In the genomic region with DNA sequence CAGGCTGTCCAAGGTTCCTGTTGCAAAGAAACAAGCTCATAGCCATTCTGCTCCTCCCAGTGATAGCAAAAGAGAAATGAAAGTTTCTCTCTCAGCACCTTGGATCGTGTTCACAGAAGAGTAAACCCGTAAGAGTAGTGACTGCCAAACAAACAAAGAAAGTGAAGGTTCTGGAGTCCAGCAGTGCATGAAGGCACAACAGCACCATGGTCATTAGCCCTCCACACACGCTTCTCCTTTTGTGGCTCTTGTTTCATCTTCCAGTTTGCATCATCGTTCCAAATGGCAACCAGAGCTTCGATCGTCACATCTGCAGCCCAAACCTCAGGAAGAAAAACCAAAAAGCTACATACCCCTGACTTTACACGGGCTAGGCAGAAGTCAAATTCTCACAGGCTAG, we compare ENCODE assay signal across 14 mouse cellular contexts.
DNase-seq lines count a peak whose midpoint lies in the region; ATAC-seq lines count a peak whose summit lies in the region.
"Had no signal": no experiment of that assay in that cellular context is flagged by ENCODE, and none has a peak within 500 bp of the region (broad histone marks: within the 10 kb centered on the region; RNA-seq: fewer than 3 reads in every experiment).

No protein-coding gene starts in this region.

- no peak overlapping the region for H3K9ac ChIP-seq in embryonic facial prominence, embryonic 14.5 days (ENCODE audit: low read depth, low read length)
- H3K9ac ChIP-seq: lung, embryonic 15.5 days; stomach, embryonic 15.5 days had no signal

- peaks cover 11% of the 10 kb centered on the region; the same call in 1 of the 2 replicates for H3K4me1 ChIP-seq in embryonic facial prominence, embryonic 14.5 days (ENCODE audit: control insufficient read depth, insufficient read depth, low read length)
- H3K4me1 ChIP-seq: stomach, embryonic 15.5 days had no signal

- H3K4me2 ChIP-seq in embryonic facial prominence, embryonic 14.5 days (ENCODE audit: low read depth, low read length) = peak overlapping the region; percentile 35
- H3K4me2 ChIP-seq: lung, embryonic 15.5 days; stomach, embryonic 15.5 days had no signal

- no peak overlapping the region for H3K27ac ChIP-seq in embryonic facial prominence, embryonic 14.5 days (replicated peaks; ENCODE audit: low read depth, low read length)
- H3K27ac ChIP-seq: lung, embryonic 15.5 days; stomach, embryonic 15.5 days had no signal

- DNase-seq in heart, adult 18-20 months = peak; percentile 5 to 7
- DNase-seq in heart, postnatal 4 days = no peak
- DNase-seq in spleen, adult 18-20 months = peak; percentile 7 to 30
- DNase-seq in spleen, postnatal 4 days (ENCODE audit: low spot score in 2 of 2) = no peak
- DNase-seq in embryonic facial prominence, embryonic 14.5 days (ENCODE audit: low spot score) = no peak
- DNase-seq in frontal cortex, postnatal 10 days (ENCODE audit: low spot score in 2 of 2) = no peak
- DNase-seq in left cerebral cortex, postnatal 36 days (ENCODE audit: low spot score in 2 of 2) = no peak
- DNase-seq: cerebellum, postnatal 36 days; heart, postnatal 10 days; kidney, adult 18-20 months; left cerebral cortex, postnatal 4 days had no signal

- no peaks in the 10 kb centered on the region for H3K27me3 ChIP-seq in embryonic facial prominence, embryonic 14.5 days (replicated peaks; ENCODE audit: control insufficient read depth, insufficient read depth, low read length)
- H3K27me3 ChIP-seq: lung, embryonic 15.5 days; stomach, embryonic 15.5 days had no signal

- intact Hi-C loops in left cerebral cortex, postnatal 36 days (cut with DNase I) = no loop called here

- no peaks in the 10 kb centered on the region for H3K36me3 ChIP-seq in embryonic facial prominence, embryonic 14.5 days (ENCODE audit: control insufficient read depth, insufficient read depth, low read length)
- H3K36me3 ChIP-seq: lung, embryonic 15.5 days; stomach, embryonic 15.5 days had no signal

- no peaks in the 10 kb centered on the region for H3K9me3 ChIP-seq in embryonic facial prominence, embryonic 14.5 days (ENCODE audit: control insufficient read depth, low read length)
- H3K9me3 ChIP-seq: lung, embryonic 15.5 days; stomach, embryonic 15.5 days had no signal

- 29% methylated on average over 7 of the region's 7 CpGs for WGBS in embryonic facial prominence, embryonic 14.5 days

- ATAC-seq in embryonic facial prominence, embryonic 14.5 days (ENCODE audit: low read depth) = no peak
- peak; percentile 86 for ATAC-seq in neutrophil, adult 5-6 weeks (ENCODE audit: extremely low read depth, insufficient number of reproducible peaks, low FRiP score, poor library complexity, severe bottlenecking)

- peak overlapping the region; percentile 6; the same call in 1 of the 2 replicates for H3K4me3 ChIP-seq in embryonic facial prominence, embryonic 14.5 days (ENCODE audit: low read depth, low read length)
- H3K4me3 ChIP-seq: lung, embryonic 15.5 days; stomach, embryonic 15.5 days had no signal

Comparison
In these comparisons a context has a peak if more than half of its experiments do, and no peak if none do; other contexts are left out.
1. DNase-seq: peak in heart, adult 18-20 months (2 of 2) and spleen, adult 18-20 months (2 of 2); none in heart, postnatal 4 days (single experiment), spleen, postnatal 4 days (0 of 2), embryonic facial prominence, embryonic 14.5 days (single experiment), frontal cortex, postnatal 10 days (0 of 2) and left cerebral cortex, postnatal 36 days (0 of 2).